Mouse (Mus musculus): ENCODE measurements at regions not wholly inside any gene's neighbourhood (a gene's known extent, or its start where the extent isn't known, plus 50 kb on each side); places are given as distances from the start of the nearest gene placed in this dataset.

GRCm38 (mm10) chr2:27829551-27829950 is 56.7 kb upstream of the Col5a1 start:
- no peaks in the 10 kb centered on the region for H3K79me2 ChIP-seq (replicated peaks; ENCODE audit: control insufficient read depth, insufficient read depth, low read length)
- no peaks in the 10 kb centered on the region for H3K27me3 ChIP-seq (ENCODE audit: control insufficient read depth, insufficient read depth, low read length)
- no peak overlapping the region for H3K27ac ChIP-seq
- no peak overlapping the region for H3K4me3 ChIP-seq
- DNase-seq, result no peak
- 28% methylated on average over 5 of the region's 5 CpGs for WGBS
- TF ChIP-seq CTCF (IDR thresholded peaks at IDR 0.05) (no peak), POLR2A (IDR thresholded peaks at IDR 0.05; ENCODE audit: insufficient read depth, low read depth, low read length) (no peak), EP300 (IDR thresholded peaks at IDR 0.05; ENCODE audit: insufficient read depth, low read depth, low read length) (no peak)
- H3K4me1 ChIP-seq (ENCODE audit: control insufficient read depth, insufficient read depth, low read length), result peaks cover 3% of the 10 kb centered on the region
- no peaks in the 10 kb centered on the region for H3K36me3 ChIP-seq (ENCODE audit: control insufficient read depth, insufficient read depth, low read length)
- no peak overlapping the region for H3K9ac ChIP-seq (ENCODE audit: low read depth, low read length)
- intact Hi-C loops (cut with DNase I), result no loop called here

DNA sequence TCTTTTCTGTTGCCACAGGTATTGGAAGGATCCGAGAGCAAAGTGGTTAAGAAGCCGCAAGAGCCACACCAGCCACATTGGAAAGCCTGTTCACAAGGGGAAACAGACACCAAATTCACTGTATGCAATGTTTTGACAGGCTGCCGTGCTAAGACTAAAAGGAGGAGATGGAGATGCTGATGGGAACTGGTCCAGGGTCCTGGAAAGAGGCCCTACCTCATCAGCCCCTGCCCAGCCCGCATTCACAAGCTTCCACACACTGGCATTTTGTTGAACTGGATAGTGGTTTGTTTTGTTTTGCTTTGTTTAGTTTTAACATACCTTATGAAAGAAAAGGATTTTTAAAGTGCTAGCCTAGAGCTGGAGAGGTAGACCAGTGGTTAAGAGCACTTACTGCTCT is 51.3 kb upstream of the Col5a1 start:
- no peaks in the 10 kb centered on the region for H3K27me3 ChIP-seq (ENCODE audit: control insufficient read depth, insufficient read depth, low read length)
- WGBS, result 84% methylated on average over 4 of the region's 4 CpGs
- no peak for DNase-seq
- no peaks in the 10 kb centered on the region for H3K4me1 ChIP-seq (ENCODE audit: control insufficient read depth, insufficient read depth, low read length)
- H3K79me2 ChIP-seq (replicated peaks; ENCODE audit: control insufficient read depth, insufficient read depth, low read length), result no peaks in the 10 kb centered on the region
- intact Hi-C loops (cut with DNase I), result no loop called here
- no peak overlapping the region for H3K27ac ChIP-seq
- H3K4me3 ChIP-seq, result no peak overlapping the region
- TF ChIP-seq CTCF (IDR thresholded peaks at IDR 0.05) (no peak), POLR2A (IDR thresholded peaks at IDR 0.05; ENCODE audit: insufficient read depth, low read depth, low read length) (no peak), EP300 (IDR thresholded peaks at IDR 0.05; ENCODE audit: insufficient read depth, low read depth, low read length) (no peak)
- no peak overlapping the region for H3K9ac ChIP-seq (ENCODE audit: low read depth, low read length)
- H3K36me3 ChIP-seq (ENCODE audit: control insufficient read depth, insufficient read depth, low read length), result no peaks in the 10 kb centered on the region

DNA sequence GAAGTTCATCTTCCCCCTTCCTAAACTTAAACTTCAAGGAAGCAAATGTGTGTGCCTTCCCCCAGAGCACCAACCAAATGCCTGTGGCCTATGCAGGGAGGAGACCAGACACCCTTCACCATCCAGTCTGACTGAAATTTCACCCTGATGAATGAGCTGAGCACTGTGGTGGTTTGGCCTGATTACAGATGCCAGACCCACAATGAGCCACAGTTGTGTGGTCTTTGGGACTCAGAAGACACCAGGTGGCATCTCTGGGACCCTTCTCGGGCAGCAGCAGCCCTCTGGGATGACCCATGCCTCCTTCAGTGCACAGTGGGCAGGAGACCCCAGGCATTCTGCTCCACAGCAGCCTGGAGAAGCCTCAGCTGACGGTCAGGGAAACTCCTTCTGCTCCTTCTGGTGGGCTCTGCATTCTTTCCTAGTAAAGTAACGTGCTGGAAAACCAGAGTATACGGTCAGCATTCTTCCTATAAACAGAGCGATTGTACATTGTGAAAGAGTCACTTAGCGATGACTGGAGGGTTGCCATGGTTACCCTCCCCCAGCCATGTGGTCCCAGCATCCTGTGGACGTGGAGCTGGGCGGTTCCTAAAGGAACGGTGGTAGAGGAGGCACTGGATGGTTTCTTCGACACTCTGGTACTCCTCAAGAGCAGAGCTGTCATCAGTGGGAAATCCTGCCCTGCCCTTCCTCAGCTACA is 50.3 kb upstream of the Col5a1 start:
- H3K27me3 ChIP-seq (ENCODE audit: control insufficient read depth, insufficient read depth, low read length), result no peaks in the 10 kb centered on the region
- H3K79me2 ChIP-seq (replicated peaks; ENCODE audit: control insufficient read depth, insufficient read depth, low read length), result no peaks in the 10 kb centered on the region
- H3K4me1 ChIP-seq (ENCODE audit: control insufficient read depth, insufficient read depth, low read length), result peaks cover 3% of the 10 kb centered on the region; the same call in 1 of the 2 replicates
- H3K27ac ChIP-seq, result no peak overlapping the region
- DNase-seq, result no peak
- H3K9ac ChIP-seq (ENCODE audit: low read depth, low read length), result no peak overlapping the region
- TF ChIP-seq POLR2A (IDR thresholded peaks at IDR 0.05; ENCODE audit: insufficient read depth, low read depth, low read length), result no peak
- TF ChIP-seq EP300 (IDR thresholded peaks at IDR 0.05; ENCODE audit: insufficient read depth, low read depth, low read length), result no peak
- TF ChIP-seq CTCF (IDR thresholded peaks at IDR 0.05), result no peak
- intact Hi-C loops (cut with DNase I), result no loop called here
- 40% methylated on average over 10 of the region's 10 CpGs for WGBS
- H3K36me3 ChIP-seq (ENCODE audit: control insufficient read depth, insufficient read depth, low read length), result no peaks in the 10 kb centered on the region
- H3K4me3 ChIP-seq, result no peak overlapping the region
